Mouse (Mus musculus): ENCODE data around the gene 4930412O13Rik.

4930412O13Rik gene

DNA sequence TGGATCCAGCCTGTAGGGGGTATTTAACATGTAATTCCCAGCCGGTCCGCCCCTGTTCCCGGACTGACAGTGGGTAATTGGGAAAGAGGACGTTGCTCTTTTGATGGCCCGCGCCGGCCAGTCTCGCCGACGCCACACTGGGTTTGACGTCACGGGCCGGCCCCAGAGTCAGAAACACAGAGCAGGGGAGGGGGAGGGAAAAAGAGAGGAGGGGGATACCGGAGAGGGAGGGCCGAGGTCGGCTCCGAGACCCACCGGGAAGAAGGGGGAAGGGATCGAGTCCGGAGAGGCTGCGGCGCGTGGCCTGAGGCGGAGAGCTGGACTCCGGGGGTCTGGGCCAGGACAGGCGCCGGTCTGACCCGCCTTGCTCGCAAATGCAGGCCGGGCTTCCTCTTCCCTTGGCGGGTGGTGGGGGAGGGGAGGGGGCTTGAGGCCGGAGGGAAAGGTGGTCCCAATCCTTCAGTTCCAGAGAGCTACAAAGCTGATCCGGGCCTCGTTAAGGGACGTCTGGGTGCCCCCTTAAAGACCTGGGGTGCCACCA is at the start of gene 4930412O13Rik:
Gene 4930412O13Rik, plus strand, starts transcription at position 202 of the 541 bp plus-strand sequence.
- DNase-seq (ENCODE audit: low spot score in 2 of 2): no peak

DNA sequence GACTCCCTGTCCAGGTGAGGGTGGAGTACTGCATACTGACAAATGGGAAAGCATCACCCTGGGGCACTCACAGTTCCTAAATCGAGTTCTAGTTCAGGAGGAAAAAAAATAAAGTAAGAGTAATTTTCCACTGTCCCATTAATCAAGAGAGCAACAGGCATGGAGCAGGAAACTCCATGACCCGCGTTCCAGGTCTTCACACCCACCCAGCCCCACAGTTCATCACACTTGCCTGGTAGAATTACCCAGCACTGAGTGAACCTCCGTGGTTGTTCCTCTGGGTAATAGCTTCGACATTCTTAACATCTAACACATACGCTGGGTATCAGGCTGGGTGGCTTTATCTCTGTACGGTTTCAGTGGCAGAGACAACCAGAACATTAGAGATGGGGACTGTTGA is 47.3 kb upstream of the 4930412O13Rik start:
- no peak for DNase-seq (ENCODE audit: low spot score in 2 of 2)

DNA sequence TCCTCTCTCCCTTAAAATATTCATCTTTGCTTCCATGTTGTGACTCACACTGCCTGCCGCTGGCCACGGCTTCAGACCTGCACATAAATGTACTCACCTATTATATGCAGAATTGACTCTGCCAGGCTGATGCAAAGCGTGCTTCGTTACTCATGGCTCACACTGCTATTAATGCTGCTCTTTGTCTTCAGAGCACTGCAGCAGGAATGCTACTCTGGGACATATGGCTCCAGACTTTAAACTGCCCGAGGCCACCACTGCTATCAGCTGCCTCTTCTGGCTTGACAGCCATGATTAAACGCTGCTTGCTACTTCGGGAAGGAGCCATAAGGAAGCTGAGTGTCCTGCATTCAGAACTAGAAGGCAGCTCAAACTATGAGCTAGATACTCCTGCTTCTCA is 45.9 kb upstream of the 4930412O13Rik start:
- no peak for DNase-seq (ENCODE audit: low spot score in 2 of 2)

- DNase-seq (ENCODE audit: low spot score in 2 of 2): no peak
These were observed 28.0 kb upstream of the 4930412O13Rik start for GRCm38 (mm10) chr2:9852851-9853576.

DNA sequence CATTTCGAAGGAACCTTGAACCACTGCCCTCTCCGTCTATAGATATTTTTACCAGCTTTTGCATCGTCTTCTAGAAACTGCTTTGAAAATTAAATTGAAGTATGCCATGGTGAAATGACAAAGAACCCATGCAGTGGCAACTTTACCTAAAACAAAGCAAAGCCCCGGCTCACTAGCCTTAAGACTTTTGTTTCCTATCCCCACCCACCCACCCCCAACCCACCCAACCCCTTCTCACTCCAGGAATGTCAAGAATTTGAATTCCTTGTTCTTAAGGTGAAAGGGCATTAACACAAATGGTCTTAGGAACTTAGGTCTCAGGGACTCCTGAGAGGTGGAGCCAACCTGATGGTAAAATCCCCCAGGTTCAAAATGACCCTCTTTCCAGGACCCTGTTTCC is 25.2 kb upstream of the 4930412O13Rik start:
- DNase-seq (ENCODE audit: low spot score in 2 of 2): no peak

GRCm38 (mm10) chr2:9860698-9861097 is 20.4 kb upstream of the 4930412O13Rik start:
- no peak for DNase-seq (ENCODE audit: low spot score in 2 of 2)

DNA sequence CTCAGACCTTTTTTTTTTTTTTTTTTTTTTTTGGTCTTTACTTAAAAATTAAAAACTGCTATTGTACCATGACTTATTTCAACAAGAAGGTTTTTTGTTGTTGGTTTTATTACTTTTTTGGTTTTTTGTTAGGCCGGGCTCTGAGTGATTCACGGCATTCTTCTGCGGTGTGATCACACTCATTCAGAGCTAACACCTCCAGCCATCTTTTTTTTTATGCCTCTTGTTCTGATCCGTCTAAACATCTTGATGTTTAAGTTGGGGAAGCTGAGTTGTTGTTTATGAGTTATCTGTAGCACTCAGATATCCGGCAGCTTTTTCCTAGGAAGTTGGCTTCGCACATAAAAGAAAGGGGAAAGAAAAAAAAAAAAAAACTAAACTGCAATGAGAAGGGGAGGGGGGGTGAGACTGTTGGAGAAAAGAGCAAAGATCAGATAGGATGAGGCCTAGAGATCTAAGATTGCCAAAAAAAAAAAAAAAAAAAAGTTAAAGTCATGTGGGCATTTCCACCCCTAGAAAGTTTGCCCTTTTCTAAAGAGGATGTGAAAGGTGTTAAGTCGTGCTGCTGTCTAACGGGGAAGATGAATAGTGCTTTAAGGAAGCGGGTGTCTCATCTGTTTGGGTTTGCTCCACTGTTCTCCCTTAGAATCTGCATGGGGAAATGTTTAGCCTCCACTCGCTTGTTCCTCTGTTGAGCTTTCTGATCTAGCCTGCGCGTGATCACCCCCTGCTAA is 13.8 kb upstream of the 4930412O13Rik start:
- DNase-seq (ENCODE audit: low spot score in 2 of 2): no peak

DNA sequence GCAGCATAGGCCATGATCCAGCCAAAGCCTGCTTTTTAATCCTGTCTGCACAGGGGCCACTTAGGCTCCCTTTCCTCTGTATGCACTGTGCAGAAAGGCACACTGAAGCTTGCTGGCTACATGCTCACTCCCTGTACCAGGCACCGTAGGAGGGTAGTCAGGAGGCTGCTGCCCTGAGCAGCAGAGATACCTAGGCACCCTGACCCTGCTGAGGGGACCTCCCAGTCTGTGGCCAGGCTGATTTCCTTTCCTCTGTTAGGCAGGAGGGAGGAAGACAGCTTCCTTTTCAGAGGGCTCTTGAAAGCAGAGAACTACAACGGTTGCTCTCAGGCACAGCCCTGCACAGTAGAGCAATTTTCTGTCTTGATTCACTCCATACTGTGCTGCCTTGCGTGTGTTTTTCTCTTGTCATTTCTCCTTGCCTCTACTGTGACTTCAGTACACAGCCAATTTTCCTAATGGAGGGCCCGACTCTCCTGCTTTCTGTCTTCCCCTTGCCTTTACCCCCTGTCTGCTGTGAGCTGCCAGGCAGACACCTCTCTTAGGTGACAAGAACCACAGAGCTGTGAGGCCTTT is 9.8 kb upstream of the 4930412O13Rik start:
- DNase-seq (ENCODE audit: low spot score in 2 of 2): no peak

GRCm38 (mm10) chr2:9871798-9872197 is 9.3 kb upstream of the 4930412O13Rik start:
- DNase-seq (ENCODE audit: low spot score in 2 of 2): no peak

DNA sequence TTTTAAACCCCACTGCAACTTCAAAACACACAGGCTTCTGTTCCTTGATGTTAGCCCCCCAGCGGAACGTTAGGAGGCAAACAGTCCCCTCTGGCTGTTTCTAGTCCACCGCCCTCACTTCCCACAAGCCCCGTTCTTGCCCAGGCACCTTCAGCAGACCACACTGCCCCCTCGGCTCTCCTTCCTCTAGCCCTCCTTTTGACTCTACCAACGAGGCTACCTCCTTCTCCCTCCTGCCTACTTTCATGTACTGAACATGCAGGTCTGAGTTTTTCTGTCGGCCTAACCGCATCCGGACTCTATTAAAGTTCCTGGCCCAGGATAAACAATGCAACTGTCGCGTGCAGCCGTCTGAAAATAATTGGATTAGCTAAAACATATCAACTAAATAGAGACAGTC is 8.4 kb upstream of the 4930412O13Rik start:
- peak in 1 of 2 experiments; percentile 57 for DNase-seq (ENCODE audit: low spot score in 2 of 2)

GRCm38 (mm10) chr2:9873757-9874156 is 7.3 kb upstream of the 4930412O13Rik start:
- no peak for DNase-seq (ENCODE audit: low spot score in 2 of 2)

- DNase-seq (ENCODE audit: low spot score in 2 of 2): peak in 1 of 2 experiments; percentile 65
These were observed 6.4 kb upstream of the 4930412O13Rik start for GRCm38 (mm10) chr2:9874467-9875219.

GRCm38 (mm10) chr2:9875220-9875619 is 5.8 kb upstream of the 4930412O13Rik start:
- no peak for DNase-seq (ENCODE audit: low spot score in 2 of 2)

- DNase-seq (ENCODE audit: low spot score in 2 of 2): no peak
These were observed 5.2 kb upstream of the 4930412O13Rik start for GRCm38 (mm10) chr2:9875676-9876357.

GRCm38 (mm10) chr2:9876621-9877325 is 4.3 kb upstream of the 4930412O13Rik start:
- no peak for DNase-seq (ENCODE audit: low spot score in 2 of 2)

GRCm38 (mm10) chr2:9877326-9877690 is 3.7 kb upstream of the 4930412O13Rik start:
- no peak for DNase-seq (ENCODE audit: low spot score in 2 of 2)

- no peak for DNase-seq (ENCODE audit: low spot score in 2 of 2)
These were observed 3.0 kb upstream of the 4930412O13Rik start for GRCm38 (mm10) chr2:9877966-9878563.

DNA sequence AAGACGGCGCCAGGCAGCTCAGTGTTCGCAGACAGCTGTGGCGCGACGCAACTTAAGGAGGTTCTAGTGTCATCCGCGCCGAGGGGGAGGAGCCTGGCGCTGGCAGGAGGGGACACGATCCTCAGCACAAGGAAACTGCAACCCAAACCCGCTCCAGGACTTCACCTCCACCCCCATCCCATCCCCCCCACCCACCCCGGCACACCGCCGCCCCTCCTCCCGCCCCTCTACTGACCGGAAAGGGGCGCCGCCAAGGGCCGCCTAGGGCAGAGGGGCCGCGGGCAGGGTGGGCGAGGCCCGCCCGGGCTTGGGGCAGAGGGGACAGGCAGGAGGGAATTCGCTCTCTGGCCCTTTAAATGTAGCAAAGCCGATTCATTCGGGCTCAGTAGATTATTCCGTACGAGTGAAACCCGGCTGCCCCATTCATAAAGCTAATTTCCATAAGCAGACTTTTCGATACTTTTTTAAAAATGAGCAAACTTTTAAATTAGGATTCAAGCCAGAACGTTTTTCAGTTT is 2.4 kb upstream of the 4930412O13Rik start:
- DNase-seq (ENCODE audit: low spot score in 2 of 2): peak in 1 of 2 experiments; percentile 63

DNA sequence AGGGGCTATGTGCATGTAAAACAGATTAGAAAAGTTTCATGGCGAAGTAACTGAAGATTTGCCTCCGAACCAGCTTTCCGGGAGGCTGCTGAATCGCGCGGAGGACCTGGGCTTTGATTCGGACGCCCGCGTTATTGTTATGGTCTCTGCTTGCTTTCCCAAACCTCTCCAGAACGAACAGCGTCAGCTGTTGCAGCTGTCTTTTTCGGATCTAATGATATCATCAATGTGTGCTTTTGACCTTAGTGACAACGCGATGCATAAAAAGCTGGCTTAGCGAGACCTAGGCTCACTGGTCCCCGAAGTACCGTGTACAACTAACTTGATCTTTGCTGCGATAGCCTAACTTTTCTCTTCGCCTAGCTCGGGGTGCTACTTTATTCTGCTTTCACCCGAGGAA is 2.0 kb upstream of the 4930412O13Rik start:
- no peak for DNase-seq (ENCODE audit: low spot score in 2 of 2)

DNA sequence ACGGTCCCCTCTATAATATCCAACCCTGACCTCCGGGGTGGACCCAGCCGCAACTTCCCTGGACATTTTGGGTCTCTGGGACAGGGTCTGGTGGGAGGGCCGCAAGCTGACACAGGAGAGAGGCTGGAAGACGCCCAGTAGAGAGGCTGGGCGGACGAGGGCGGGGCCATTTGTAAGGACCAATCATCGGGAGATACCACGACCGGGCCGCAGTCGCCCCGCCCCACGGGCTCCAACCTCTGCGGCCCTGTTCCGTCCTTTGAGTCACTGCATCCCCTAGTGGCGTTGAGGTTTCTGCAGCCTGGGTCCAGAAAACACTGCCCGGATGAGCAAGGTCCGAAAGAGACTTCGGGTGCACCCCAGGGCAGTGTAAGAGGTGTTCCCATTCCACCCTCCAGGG is 1.6 kb upstream of the 4930412O13Rik start:
- peak; percentile 90 to 93 for DNase-seq (ENCODE audit: low spot score in 2 of 2)
